Mouse (Mus musculus): ENCODE results near the gene Egfem1. TPM values are rescaled to one million over a fixed set of nuclear protein-coding genes. Genes with fewer than 3 reads are reported as not detected.

Egfem1 gene
- total and polyA plus RNA-seq, 2 experiments from 2014 or later, result 0.23 TPM; not detected in 1

DNA sequence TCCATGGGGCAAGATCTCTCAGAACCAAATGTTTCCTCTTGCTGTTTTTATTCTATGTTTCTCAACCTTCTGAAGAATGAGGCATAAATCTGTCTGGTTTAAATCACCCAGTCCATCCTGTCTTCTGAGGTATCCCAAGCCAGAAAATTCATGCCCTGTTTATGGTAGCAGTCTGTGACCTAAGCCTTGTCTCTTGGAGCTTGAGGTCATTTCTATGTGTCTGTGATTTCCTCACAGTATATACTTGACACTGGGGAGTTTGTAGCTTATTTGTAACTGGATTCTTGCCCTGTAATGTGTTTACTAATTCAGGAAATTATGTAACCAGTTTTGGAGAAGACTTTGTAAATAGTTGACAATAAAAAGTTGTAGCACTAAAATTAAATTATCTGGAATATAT, 95.2 kb downstream of the Egfem1 start:
- no peaks in the 10 kb centered on the region for H3K9me3 ChIP-seq (replicated peaks; ENCODE audit: control insufficient read depth, low read length)
- no peak overlapping the region for H3K9ac ChIP-seq (replicated peaks; ENCODE audit: low read depth, low read length)
- H3K4me3 ChIP-seq (ENCODE audit: low read depth, low read length), result no peak overlapping the region
- ATAC-seq (ENCODE audit: insufficient read depth, low read depth), result no peak
- no peak overlapping the region for H3K27ac ChIP-seq (ENCODE audit: low read depth)
- DNase-seq (ENCODE audit: low spot score), result no peak
- no peaks in the 10 kb centered on the region for H3K4me1 ChIP-seq (ENCODE audit: control insufficient read depth, insufficient read depth)
- TF ChIP-seq EP300 (IDR thresholded peaks at IDR 0.05; ENCODE audit: low read depth) (no peak), CTCF (IDR thresholded peaks at IDR 0.05; ENCODE audit: low read depth) (no peak)
- H3K4me2 ChIP-seq (ENCODE audit: low read depth, low read length), result no peak overlapping the region
- no peaks in the 10 kb centered on the region for H3K27me3 ChIP-seq (ENCODE audit: control insufficient read depth, insufficient read depth, low read length)
- H3K36me3 ChIP-seq (replicated peaks; ENCODE audit: control insufficient read depth, insufficient read depth, low read length), result no peaks in the 10 kb centered on the region

DNA sequence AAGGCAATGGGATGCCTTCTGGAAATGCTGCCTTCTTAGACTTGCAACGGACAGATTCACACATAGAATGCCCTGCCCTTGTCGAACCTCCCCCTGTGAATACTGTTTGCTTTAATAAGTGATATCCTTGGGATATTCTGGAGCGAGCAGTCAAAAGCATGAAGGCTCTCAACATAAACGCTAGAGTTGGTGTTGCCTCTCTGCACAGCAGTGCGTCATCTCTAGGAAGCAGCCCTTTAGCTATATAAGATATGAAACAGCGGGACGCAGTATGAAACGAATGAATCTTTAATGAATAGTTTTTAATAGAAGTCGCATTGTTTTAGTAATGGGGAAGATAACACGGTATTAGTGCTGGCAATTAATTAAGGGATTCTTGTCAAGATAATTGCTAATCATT, 101.2 kb downstream of the Egfem1 start:
- Histone ChIP-seq H3K36me3 (replicated peaks; ENCODE audit: control insufficient read depth, insufficient read depth, low read length) (no peaks in the 10 kb centered on the region), H3K4me3 (ENCODE audit: low read depth, low read length) (no peak overlapping the region), H3K4me1 (ENCODE audit: control insufficient read depth, insufficient read depth) (no peaks in the 10 kb centered on the region), H3K27me3 (ENCODE audit: control insufficient read depth, insufficient read depth, low read length) (no peaks in the 10 kb centered on the region), H3K9ac (replicated peaks; ENCODE audit: low read depth, low read length) (no peak overlapping the region), H3K4me2 (ENCODE audit: low read depth, low read length) (no peak overlapping the region), H3K27ac (ENCODE audit: low read depth) (no peak overlapping the region), H3K9me3 (replicated peaks; ENCODE audit: control insufficient read depth, low read length) (no peaks in the 10 kb centered on the region)
- TF ChIP-seq CTCF (IDR thresholded peaks at IDR 0.05; ENCODE audit: low read depth) (no peak), EP300 (IDR thresholded peaks at IDR 0.05; ENCODE audit: low read depth) (no peak)
- 83% methylated on average over 10 of the region's 10 CpGs for WGBS
- DNase-seq (ENCODE audit: low spot score) (no peak), ATAC-seq (ENCODE audit: insufficient read depth, low read depth) (no peak)

DNA sequence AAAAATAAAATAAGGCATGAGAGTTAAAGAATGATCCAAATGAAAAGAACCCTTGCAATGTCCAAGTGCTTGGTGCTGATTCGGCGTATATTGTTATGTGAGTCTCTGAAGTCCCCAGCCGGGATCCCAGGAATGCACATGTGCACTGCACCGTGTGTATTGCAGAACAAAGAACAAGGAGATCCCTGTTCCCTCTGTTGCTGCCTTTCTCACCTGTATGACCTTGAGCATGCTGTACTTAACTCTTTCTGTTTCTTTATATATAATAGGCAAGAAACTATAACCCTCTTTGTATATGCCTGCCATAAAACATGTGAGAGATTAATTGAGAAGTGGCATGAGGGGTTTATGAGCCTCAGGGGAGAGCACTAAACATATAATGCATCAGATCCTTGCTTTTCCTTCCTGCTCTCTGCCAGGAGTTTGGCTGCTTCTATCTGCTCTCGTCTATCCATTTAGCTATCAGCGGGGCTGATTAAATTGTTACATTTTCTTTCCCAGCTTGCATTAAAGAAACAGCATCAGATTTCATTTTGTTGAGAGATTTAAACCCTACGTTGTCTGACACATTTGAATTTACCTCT, 101.9 kb downstream of the Egfem1 start:
- Histone ChIP-seq H3K4me1 (ENCODE audit: control insufficient read depth, insufficient read depth) (no peaks in the 10 kb centered on the region), H3K27ac (ENCODE audit: low read depth) (no peak overlapping the region), H3K4me2 (ENCODE audit: low read depth, low read length) (no peak overlapping the region), H3K27me3 (ENCODE audit: control insufficient read depth, insufficient read depth, low read length) (no peaks in the 10 kb centered on the region), H3K9ac (replicated peaks; ENCODE audit: low read depth, low read length) (no peak overlapping the region), H3K4me3 (ENCODE audit: low read depth, low read length) (no peak overlapping the region), H3K9me3 (replicated peaks; ENCODE audit: control insufficient read depth, low read length) (no peaks in the 10 kb centered on the region), H3K36me3 (replicated peaks; ENCODE audit: control insufficient read depth, insufficient read depth, low read length) (no peaks in the 10 kb centered on the region)
- WGBS, result 60% methylated on average over 7 of the region's 7 CpGs
- ATAC-seq (ENCODE audit: insufficient read depth, low read depth), result no peak
- no peak for DNase-seq (ENCODE audit: low spot score)
- TF ChIP-seq EP300 (IDR thresholded peaks at IDR 0.05; ENCODE audit: low read depth) (no peak), CTCF (IDR thresholded peaks at IDR 0.05; ENCODE audit: low read depth) (no peak)

DNA sequence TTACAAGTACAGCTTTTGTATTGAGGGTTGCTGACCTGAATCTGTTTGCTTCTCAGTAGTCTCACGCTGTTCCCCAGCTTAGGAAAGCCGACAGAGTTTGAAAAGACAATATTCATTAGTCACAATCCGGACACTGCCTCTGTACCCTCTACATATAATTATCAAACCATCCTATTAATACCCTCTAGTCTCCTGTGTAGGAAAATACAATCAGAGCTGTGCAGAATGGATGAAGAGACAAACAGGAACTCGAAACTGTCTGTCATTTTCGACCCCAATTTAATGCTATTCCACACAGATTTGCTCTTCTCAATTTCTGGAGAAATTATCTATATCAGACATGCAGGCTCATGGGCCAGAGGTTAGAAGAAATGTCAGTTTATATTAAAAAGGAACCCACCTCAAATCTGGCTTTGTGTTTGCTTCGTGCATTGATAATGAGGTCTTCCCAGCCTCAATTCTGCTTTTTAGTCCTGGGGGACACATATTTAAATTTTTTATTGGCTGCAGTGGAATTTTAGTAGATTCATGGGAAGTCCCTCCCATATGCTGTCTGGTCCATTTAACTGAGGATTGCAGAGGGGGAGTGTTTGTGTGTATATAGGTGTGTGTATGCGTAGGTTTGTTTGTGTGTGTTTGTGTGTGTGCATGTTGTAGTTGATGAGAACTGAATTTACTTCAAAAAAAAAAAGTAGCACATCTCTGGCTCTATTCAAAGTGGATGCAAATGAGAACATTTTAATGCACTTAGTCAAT, 102.8 kb downstream of the Egfem1 start:
- H3K4me2 ChIP-seq (ENCODE audit: low read depth, low read length), result no peak overlapping the region
- no peaks in the 10 kb centered on the region for H3K27me3 ChIP-seq (ENCODE audit: control insufficient read depth, insufficient read depth, low read length)
- TF ChIP-seq EP300 (IDR thresholded peaks at IDR 0.05; ENCODE audit: low read depth) (no peak), CTCF (IDR thresholded peaks at IDR 0.05; ENCODE audit: low read depth) (no peak)
- 74% methylated on average over 7 of the region's 7 CpGs for WGBS
- no peak overlapping the region for H3K27ac ChIP-seq (ENCODE audit: low read depth)
- DNase-seq (ENCODE audit: low spot score) (no peak), ATAC-seq (ENCODE audit: insufficient read depth, low read depth) (no peak)
- no peaks in the 10 kb centered on the region for H3K4me1 ChIP-seq (ENCODE audit: control insufficient read depth, insufficient read depth)
- no peak overlapping the region for H3K4me3 ChIP-seq (ENCODE audit: low read depth, low read length)
- H3K36me3 ChIP-seq (replicated peaks; ENCODE audit: control insufficient read depth, insufficient read depth, low read length), result no peaks in the 10 kb centered on the region
- no peaks in the 10 kb centered on the region for H3K9me3 ChIP-seq (replicated peaks; ENCODE audit: control insufficient read depth, low read length)
- no peak overlapping the region for H3K9ac ChIP-seq (replicated peaks; ENCODE audit: low read depth, low read length)

DNA sequence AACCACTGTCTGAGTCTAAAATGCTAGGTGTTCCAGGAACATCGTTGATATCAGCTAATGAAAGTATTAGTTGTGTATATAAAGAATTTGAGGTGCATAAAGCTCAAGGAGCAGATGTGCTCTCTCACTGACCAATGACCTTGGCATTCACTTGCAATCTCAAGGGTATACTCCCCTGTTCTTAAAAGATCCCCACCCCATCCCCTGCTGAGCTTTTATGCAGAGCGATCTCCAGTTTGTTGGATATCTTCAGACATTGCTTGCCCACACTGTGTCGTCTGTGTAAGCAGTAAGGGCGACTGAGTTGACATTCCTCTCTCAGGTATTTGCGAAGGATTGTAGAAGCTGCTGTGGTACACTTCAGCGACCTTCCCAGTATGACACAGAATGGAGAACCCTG, 108.4 kb downstream of the Egfem1 start:
- no peak overlapping the region for H3K27ac ChIP-seq (ENCODE audit: low read depth)
- no peaks in the 10 kb centered on the region for H3K4me1 ChIP-seq (ENCODE audit: control insufficient read depth, insufficient read depth)
- H3K36me3 ChIP-seq (replicated peaks; ENCODE audit: control insufficient read depth, insufficient read depth, low read length), result no peaks in the 10 kb centered on the region
- DNase-seq (ENCODE audit: low spot score) (no peak), ATAC-seq (ENCODE audit: insufficient read depth, low read depth) (no peak)
- no peak overlapping the region for H3K9ac ChIP-seq (replicated peaks; ENCODE audit: low read depth, low read length)
- H3K27me3 ChIP-seq (ENCODE audit: control insufficient read depth, insufficient read depth, low read length), result no peaks in the 10 kb centered on the region
- 64% methylated on average over 6 of the region's 6 CpGs for WGBS
- no peak overlapping the region for H3K4me2 ChIP-seq (ENCODE audit: low read depth, low read length)
- H3K4me3 ChIP-seq (ENCODE audit: low read depth, low read length), result no peak overlapping the region
- TF ChIP-seq CTCF (IDR thresholded peaks at IDR 0.05; ENCODE audit: low read depth), result no peak
- H3K9me3 ChIP-seq (replicated peaks; ENCODE audit: control insufficient read depth, low read length), result no peaks in the 10 kb centered on the region
